Mouse (Mus musculus): ENCODE data around the gene B4galt3. TPM values are rescaled to one million over a fixed set of nuclear protein-coding genes. Genes with fewer than 3 reads are reported as not detected.

B4galt3 gene
- 51.8 TPM for polyA plus RNA-seq (2017; shearing (Covaris generic))

DNA sequence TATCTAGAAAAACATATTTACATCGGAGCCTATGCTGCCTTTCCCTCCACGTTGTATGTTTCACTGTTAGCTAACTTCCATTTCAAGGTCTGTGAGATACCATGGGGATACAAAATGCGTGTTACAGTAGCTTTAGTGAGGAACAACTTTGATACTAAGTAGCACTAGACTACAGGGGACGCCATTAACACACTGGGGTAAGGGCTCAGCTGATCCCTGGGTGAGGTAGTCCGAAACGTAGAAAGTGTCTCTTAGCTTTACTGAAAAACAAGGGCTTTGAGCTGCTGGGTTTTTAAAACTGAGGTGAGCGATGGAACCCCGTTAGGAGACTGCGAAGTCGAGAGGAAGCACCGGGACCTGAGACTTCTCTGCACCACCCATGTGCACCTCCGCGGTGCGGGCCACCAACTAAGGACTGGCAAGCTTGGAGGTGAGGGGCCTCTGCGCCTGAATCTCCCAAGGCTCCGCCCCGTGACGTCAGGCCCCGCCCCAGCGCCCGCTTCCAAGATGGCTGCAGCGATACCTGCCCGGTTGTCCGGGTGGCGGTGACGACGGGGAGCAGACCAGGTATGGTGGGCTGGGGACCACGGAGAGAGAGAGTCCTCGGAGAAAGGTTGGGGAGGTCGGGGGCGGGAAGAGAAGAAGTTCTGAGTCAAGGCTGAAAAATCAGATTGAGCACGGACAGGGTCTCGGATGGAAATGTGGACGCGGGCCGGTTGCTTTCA, at the start of gene B4galt3:
Gene B4galt3 (plus strand): TSS at position 481 of the 725 bp plus-strand sequence.

DNA sequence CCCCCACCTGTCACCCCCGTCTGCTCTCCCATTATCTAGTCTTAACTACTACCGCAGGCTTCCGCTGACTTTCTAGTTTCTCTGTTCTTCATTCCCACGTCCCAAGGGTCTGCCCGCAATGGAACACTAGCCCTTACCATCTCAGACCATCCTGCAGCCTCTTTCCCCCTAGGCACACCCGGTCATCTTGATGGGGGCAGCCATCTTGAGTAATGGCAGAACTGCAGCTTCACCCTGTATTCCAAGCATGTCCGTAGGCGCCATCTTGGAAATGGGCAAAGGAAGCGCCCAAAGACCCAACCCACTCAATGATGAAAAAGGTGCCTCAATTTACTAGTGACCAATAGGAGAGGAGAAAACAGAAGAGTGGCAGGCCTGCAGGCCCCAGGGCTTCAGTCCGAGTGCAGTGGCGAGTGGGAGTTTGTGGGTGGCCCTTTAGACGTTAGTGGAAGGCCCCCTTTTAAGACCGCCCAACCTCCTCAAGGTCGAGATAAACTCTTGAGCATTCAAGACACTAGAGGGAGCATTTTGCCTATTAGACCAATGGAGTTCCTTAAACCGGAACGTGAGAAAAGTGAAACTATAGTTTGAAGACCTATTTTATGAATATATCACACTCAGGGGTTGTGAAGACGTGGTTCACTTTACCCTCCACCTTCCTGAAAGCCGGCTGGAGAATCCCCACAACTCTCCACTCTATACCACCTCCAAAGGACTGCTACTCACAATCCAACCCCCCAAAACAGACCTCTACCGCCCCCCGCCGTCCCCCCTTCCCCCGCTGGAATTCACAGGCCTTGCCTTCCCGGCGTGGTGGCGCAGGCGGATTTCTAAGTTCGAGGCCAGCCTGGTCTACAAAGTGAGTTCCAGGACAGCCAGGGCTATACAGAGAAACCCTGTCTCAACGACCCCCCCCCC, 47.6 kb upstream of the B4galt3 start, which contains the start of gene Tomm40l:
Gene Tomm40l (minus strand): TSS at position 277 of the 918 bp plus-strand sequence.

DNA sequence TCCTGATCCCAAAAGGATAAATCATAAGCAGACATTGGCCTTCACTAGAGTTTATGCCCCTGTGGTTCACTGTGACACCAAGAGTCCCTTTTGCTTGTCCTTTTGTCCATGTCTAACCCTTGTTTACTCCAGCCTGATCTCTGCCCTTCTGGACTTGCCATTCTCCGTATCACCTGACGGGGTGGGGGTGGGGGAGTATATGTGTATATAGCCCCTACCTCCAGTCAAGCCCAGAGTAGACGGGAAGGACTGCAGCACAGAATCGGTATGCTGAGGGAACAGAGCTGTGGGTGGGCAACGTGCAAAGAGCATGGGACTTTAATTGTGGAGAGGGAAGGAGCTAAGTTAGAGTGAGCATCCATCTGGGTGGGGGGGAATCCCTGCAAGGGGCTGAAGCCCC, 45.3 kb upstream of the B4galt3 start, which contains the start of gene Apoa2:
Gene Apoa2 (plus strand): TSS at position 198 of the 400 bp plus-strand sequence.

DNA sequence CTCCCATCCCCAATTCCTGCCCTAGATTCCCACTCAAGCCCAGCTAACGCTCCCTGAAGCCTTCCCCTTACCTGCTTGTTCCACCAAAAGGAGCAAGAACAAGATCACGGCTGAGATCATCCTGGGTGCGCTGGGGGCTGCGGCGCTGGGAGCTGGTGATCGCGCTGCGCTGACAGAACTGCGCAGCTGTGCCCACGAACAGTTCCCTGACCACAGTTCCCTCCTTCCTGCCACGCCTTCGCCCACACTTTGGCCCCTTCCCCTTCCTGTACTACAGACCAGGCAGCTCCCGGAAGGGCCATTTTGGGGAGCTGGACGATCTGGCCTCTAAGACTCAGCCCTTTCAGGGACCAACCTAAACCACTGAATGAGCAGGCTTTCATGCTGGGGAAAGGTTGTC, 36.0 kb upstream of the B4galt3 start, which contains the start of gene Fcer1g:
Gene Fcer1g (minus strand): TSS at position 240 of the 400 bp plus-strand sequence.

DNA sequence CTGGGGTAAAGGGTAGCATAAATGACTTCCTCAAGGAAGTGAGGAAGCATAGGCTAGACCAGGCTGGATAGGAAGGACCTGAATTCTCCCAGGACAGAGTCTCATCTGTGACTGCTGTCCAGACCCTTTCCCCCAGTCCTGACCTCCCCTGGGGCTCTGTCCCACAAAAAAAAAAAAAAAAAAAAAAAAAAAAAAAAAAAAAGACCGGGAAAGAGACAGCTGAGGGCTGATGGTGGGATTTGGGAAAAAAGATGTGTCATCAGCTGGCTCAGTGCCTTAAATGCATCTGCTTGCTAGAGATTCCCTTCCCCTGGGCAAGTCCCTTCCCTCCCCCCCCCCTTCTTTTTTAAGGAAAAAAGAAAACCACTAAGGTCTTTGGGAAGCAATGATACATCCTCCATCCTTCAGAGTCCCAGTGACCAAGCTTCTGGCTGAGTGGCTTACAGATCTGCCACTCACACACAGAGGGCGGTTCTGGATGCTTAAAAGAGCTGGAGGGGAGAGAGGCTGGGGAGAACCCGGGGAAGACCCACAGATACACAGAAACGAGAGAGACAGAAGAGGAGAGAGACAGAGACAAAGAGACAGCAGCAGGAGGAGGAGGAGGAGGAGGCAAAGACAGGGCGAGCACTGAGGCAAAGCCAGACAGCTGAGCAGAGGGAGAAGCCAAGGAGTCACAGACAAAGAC, 20.1 kb upstream of the B4galt3 start, which contains the start of gene Adamts4:
Gene Adamts4 (plus strand): TSS at position 509 of the 688 bp plus-strand sequence.

DNA sequence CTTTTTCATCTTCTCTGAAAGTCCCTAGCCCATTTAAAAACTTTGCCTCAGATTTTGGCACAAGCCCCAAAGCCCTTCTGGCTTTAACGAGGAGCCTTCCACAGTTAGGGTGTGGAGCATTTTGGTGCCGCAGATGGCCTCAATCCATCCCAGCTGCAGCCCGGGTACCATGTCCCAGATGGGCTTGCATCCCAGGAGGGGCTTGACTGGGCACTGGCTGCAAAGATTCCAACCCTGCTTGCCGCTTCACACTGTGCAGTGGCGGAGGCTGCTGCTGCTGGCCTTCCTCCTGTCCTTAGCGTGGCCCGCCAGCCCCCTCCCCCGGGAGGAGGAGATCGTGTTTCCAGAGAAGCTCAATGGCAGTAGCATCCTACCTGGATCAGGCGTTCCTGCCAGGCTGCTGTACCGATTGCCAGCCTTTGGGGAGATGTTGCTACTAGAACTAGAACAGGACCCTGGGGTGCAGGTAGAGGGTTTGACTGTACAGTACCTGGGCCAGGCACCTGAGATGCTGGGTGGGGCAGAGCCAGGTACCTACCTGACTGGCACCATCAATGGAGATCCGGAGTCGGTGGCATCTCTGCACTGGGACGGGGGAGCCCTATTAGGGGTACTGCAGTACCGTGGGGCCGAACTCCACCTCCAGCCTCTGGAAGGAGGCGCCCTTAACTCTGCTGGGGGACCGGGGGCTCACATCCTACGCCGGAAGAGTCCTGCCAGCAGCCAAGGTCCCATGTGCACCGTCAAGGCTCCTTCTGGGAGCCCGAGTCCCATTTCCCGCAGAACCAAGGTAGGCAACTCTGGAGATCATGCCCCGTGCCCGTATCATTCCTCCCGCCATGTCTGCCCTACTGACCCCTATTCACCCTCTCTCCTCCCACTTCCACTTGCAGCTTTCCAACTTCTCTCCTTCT, 19.2 kb upstream of the B4galt3 start, which contains the start of gene Ndufs2:
Gene Ndufs2 (minus strand): TSS at position 709 of the 914 bp plus-strand sequence.

DNA sequence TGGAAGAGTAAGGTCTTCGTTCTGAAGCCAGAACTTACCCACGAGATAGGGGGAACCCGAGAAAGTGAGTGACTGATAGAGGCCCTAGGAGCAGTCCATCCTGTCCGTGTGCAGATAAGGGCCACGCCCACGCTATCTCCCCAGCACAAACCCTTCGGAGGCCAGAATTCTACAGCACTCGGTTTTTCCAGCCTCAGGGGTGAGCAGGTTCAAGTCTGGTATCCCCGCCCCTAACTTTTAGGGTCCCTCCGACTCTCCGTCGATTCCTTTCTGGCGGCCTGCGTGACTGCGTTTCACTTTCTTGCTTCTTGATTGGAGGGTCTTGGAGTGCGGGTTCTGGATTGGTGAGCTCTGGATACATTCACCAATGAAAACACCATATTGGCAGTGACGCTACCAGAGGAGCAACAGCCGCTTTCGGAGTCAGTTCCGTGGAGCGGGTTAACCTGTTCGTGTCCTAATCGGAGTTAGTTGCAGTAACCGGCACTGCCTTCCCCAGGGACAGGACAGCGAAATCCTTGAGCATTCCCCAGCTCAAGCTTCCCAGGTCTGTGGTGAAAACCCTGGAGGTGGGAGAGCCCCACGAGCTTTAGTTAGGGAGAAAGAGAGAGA, 10.9 kb downstream of the B4galt3 start, which contains the start of gene Ppox:
Gene Ppox (minus strand): TSS at position 271 of the 612 bp plus-strand sequence.

DNA sequence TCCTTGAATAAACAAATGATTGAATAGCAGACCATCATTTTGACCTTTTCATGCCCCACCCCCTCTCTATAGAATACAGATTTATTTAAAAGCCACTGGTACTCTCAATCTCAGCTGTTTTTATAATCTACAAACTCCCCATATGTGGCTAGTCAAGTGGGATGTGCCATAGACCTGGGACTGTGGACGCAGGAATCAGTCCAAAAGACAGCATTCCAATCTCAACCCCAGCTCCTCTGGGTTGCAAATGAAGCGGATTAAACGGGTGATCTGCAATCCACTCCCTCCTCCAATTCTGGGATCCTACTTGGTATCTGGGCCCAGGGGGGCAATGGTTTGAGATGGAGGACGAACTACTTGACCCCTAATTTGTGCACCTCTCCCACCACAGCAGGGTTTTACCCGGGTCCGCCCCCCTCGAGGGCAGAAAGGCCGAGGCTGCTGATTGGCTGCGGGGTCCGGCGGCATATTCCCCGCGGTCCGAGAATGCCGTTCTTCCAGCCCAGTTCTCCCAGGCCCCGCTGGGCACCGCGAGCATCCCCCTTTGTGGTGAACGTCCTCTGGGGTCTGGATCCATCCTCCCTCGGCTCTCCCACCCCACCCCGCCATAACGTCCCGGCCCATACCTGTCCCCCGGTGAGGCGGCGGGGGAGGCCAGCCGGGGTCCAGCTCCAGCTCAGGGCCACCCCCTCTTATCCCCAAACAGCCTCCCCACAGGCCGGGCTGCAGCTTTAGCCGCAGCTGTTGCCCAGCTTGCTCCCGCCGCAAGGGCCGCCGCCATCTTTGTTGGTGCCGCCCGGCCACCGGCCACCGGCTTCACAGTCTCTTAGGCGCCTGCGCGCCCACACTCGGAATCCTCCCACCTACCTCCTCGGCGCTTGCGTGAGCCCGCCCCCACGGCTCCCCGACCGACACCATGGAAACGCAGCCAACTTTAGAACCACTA, 17.3 kb downstream of the B4galt3 start, which contains the start of gene Usp21:
Gene Usp21 (minus strand): TSS at position 856 of the 946 bp plus-strand sequence.

DNA sequence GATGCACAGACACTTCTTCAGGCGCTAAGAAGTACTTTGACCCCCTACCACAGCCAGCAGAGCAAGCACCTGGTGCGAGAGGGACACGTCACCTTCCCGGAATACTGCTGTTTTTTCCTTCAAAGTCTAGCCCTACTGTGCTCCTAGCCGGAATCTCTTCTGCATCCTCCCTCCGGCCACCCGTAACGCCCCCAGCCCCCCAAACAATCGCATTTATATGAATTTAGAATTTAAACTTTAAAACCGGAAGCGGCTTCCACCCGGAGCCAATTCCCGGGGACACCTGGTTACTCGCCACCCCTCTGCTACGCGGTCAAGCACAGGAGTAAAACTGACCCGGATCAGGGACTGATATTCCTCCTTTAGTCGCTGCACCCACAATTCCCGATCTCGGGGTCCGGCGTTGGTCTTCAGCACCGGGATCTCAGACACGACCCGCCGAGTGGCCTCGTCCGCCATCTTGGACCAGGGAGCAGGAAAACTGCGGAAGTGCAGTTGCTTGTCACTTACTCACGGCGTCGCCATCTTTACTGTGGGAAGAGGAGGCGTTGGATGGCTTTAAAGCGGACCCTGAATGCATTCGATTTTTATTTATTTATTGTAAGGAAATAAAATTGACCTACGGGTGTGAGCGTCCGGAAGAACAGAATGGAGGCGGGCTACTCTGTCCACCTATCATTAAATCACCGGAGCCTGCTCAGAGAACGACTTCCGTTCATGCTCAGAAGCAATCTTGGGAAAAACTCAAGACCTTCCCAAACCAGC, 24.4 kb downstream of the B4galt3 start, which contains the start of gene Ufc1:
Gene Ufc1 (minus strand): TSS at position 727 of the 765 bp plus-strand sequence.

Other genes with a start within 250 kb of the B4galt3 start
- 1.3 TPM for gene Fcgr3, start 205.4 kb upstream of the B4galt3 start, polyA plus RNA-seq (2017; shearing (Covaris generic))
- not detected for gene Cfap126, start 156.4 kb upstream of the B4galt3 start, polyA plus RNA-seq (2017; shearing (Covaris generic))
- gene Sdhc, start 119.7 kb upstream of the B4galt3 start, polyA plus RNA-seq (2017; shearing (Covaris generic)): 119 TPM
- gene Mpz, start 119.6 kb upstream of the B4galt3 start, polyA plus RNA-seq (2017; shearing (Covaris generic)): not detected
- not detected for gene Pcp4l1, start 74.1 kb upstream of the B4galt3 start, polyA plus RNA-seq (2017; shearing (Covaris generic))
- gene Nr1i3, start 56.4 kb upstream of the B4galt3 start, polyA plus RNA-seq (2017; shearing (Covaris generic)): 0.37 TPM
- 17.5 TPM for gene Tomm40l, start 47.8 kb upstream of the B4galt3 start, polyA plus RNA-seq (2017; shearing (Covaris generic))
- gene Apoa2, start 45.3 kb upstream of the B4galt3 start, polyA plus RNA-seq (2017; shearing (Covaris generic)): not detected
- not detected for gene Fcer1g, start 36.0 kb upstream of the B4galt3 start, polyA plus RNA-seq (2017; shearing (Covaris generic))
- 0.12 TPM for gene Adamts4, start 19.9 kb upstream of the B4galt3 start, polyA plus RNA-seq (2017; shearing (Covaris generic))
- 124 TPM for gene Ndufs2, start 18.9 kb upstream of the B4galt3 start, polyA plus RNA-seq (2017; shearing (Covaris generic))
- 62.3 TPM for gene Ppox, start 10.9 kb downstream of the B4galt3 start, polyA plus RNA-seq (2017; shearing (Covaris generic))
- 57.4 TPM for gene Usp21, start 17.7 kb downstream of the B4galt3 start, polyA plus RNA-seq (2017; shearing (Covaris generic))
- gene Ufc1, start 24.7 kb downstream of the B4galt3 start, polyA plus RNA-seq (2017; shearing (Covaris generic)): 50.7 TPM
- gene Dedd, start 58.8 kb downstream of the B4galt3 start, polyA plus RNA-seq (2017; shearing (Covaris generic)): 32.6 TPM
- 39.4 TPM for gene Nit1, start 75.3 kb downstream of the B4galt3 start, polyA plus RNA-seq (2017; shearing (Covaris generic))
- 112 TPM for gene Pfdn2, start 75.3 kb downstream of the B4galt3 start, polyA plus RNA-seq (2017; shearing (Covaris generic))
- not detected for gene Klhdc9, start 90.5 kb downstream of the B4galt3 start, polyA plus RNA-seq (2017; shearing (Covaris generic))
- 0.10 TPM for gene Nectin4, start 99.8 kb downstream of the B4galt3 start, polyA plus RNA-seq (2017; shearing (Covaris generic))
- 159 TPM for gene Arhgap30, start 118.6 kb downstream of the B4galt3 start, polyA plus RNA-seq (2017; shearing (Covaris generic))
- gene Usf1, start 141.0 kb downstream of the B4galt3 start, polyA plus RNA-seq (2017; shearing (Covaris generic)): 73.6 TPM
- gene Tstd1, start 148.5 kb downstream of the B4galt3 start, polyA plus RNA-seq (2017; shearing (Covaris generic)): 3.6 TPM
- 0.19 TPM for gene F11r, start 167.2 kb downstream of the B4galt3 start, polyA plus RNA-seq (2017; shearing (Covaris generic))
- 7.3 TPM for gene Alyref2, start 233.2 kb downstream of the B4galt3 start, polyA plus RNA-seq (2017; shearing (Covaris generic))

Measured in naive thymus-derived CD4-positive, alpha-beta T cell, adult 5 months (primary cell).